ENCODE assay signal across 8 mouse cellular contexts in the genomic region with DNA sequence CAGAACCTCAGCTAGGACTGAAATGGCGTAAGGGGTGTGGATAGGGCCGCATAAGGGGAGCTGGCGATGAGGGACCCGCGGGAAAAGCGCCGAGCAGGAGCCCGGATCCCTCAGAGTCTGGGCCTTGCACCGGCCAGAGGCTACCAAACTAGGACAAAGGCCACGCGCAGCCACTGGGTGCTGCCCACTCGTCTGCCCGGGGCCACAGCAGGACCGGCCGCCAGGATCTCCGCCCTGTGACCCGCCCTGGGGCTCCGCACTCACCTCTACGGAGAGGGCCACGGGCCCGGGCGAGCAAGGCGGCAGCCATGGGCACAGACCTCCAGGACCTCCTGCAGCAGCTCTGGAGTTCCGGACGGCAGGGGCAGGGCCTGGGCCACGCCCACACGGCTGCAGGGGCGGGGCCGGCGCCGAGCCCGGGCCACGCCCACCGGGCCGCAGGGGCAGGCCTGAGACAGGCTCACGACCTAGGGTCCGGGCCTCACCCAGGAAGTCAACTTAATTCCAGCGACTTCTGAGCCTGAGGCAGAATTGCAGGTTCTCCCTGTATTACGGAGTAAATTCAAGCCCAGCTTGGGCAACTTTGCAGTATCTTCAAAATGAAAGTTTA. TPM values are rescaled to one million over a fixed set of nuclear protein-coding genes. Genes with fewer than 3 reads are reported as not detected.
DNase-seq lines count a peak whose midpoint lies in the region; ATAC-seq and TF ChIP-seq lines count a peak whose summit lies in the region.

A gene (minus strand): TSS at position 386 of the 610 bp plus-strand sequence.

- no peak for TF ChIP-seq POLR2A in olfactory bulb, adult 2 months (IDR thresholded peaks at IDR 0.05; ENCODE audit: insufficient read depth, low read depth, low read length)

- H3K4me1 ChIP-seq in ES-E14 (ENCODE audit: control insufficient read depth in 2 of 2, insufficient read depth in 2 of 2, low read length in 2 of 2, poor library complexity in 1 of 2), result peaks cover 3 to 4% of the 10 kb centered on the region in 2 experiments; a peak in 2 of 4 replicates
- peaks cover 20% of the 10 kb centered on the region for H3K4me1 ChIP-seq in forebrain, embryonic 13.5 days
- H3K4me1 ChIP-seq in lung, embryonic 16.5 days (replicated peaks; ENCODE audit: control insufficient read depth, insufficient read depth, low read length), result peaks cover 11% of the 10 kb centered on the region; the same call in 1 of the 2 replicates
- peaks cover 3% of the 10 kb centered on the region; the same call in 1 of the 2 replicates for H3K4me1 ChIP-seq in olfactory bulb, adult 2 months (ENCODE audit: control insufficient read depth, insufficient read depth, low read length)

- peaks cover 4% of the 10 kb centered on the region for H3K36me3 ChIP-seq in ES-E14 (ENCODE audit: control insufficient read depth, insufficient read depth, low read length, poor library complexity, severe bottlenecking)
- H3K36me3 ChIP-seq in forebrain, embryonic 13.5 days (ENCODE audit: poor library complexity, severe bottlenecking), result peaks cover 37% of the 10 kb centered on the region
- peaks cover 14% of the 10 kb centered on the region; the same call in 1 of the 2 replicates for H3K36me3 ChIP-seq in lung, embryonic 16.5 days (ENCODE audit: control insufficient read depth, insufficient read depth, low read length)

- ATAC-seq in forebrain, embryonic 13.5 days, result peak; percentile 89
- peak; percentile 98 for ATAC-seq in lung, embryonic 16.5 days (ENCODE audit: low read depth)

- H3K9ac ChIP-seq in ES-E14 (ENCODE audit: insufficient read depth, low read depth, low read length, poor library complexity, severe bottlenecking), result peak within 1 kb of the TSS; percentile 75
- H3K9ac ChIP-seq in forebrain, embryonic 13.5 days, result peak within 1 kb of the TSS; percentile 80
- peak within 1 kb of the TSS; percentile 89 for H3K9ac ChIP-seq in lung, embryonic 16.5 days (ENCODE audit: low read length)

- intact Hi-C loops in heart, postnatal 10 days (cut with DNase I), result no loop called here

- no peaks in the 10 kb centered on the region for H3K9me3 ChIP-seq in ES-E14 (ENCODE audit: control insufficient read depth, insufficient read depth, low read depth, low read length)
- no peaks in the 10 kb centered on the region for H3K9me3 ChIP-seq in forebrain, embryonic 13.5 days (replicated peaks)
- H3K9me3 ChIP-seq in lung, embryonic 16.5 days (ENCODE audit: control insufficient read depth, low read length), result no peaks in the 10 kb centered on the region

- H3K27me3 ChIP-seq in forebrain, embryonic 13.5 days, result no peaks in the 10 kb centered on the region
- H3K27me3 ChIP-seq in lung, embryonic 16.5 days (ENCODE audit: control insufficient read depth, insufficient read depth, low read depth, low read length), result no peaks in the 10 kb centered on the region

- WGBS in forebrain, embryonic 13.5 days, result under 1% methylated on average over 38 of the region's 39 CpGs
- WGBS in lung, embryonic 16.5 days, result under 1% methylated on average over 37 of the region's 39 CpGs
- 21% methylated on average over 39 of the region's 39 CpGs for WGBS in olfactory bulb, adult 2 months

- H3K4me3 ChIP-seq in ES-E14 (ENCODE audit: insufficient read depth in 1 of 2, low read depth in 1 of 2, low read length in 2 of 2, poor library complexity in 1 of 2, severe bottlenecking in 1 of 2), result peak within 1 kb of the TSS; percentile 83 to 98
- peak within 1 kb of the TSS; percentile 69 for H3K4me3 ChIP-seq in forebrain, embryonic 13.5 days
- peak within 1 kb of the TSS; percentile 99 for H3K4me3 ChIP-seq in lung, embryonic 16.5 days (ENCODE audit: low read length)
- H3K4me3 ChIP-seq in olfactory bulb, adult 2 months (ENCODE audit: insufficient read depth, low read depth, low read length), result peak within 1 kb of the TSS; percentile 46

- peak within 1 kb of the TSS; percentile 79 for H3K4me2 ChIP-seq in forebrain, embryonic 13.5 days
- peak within 1 kb of the TSS; percentile 82 for H3K4me2 ChIP-seq in lung, embryonic 16.5 days (ENCODE audit: low read depth, low read length)

- no peak for TF ChIP-seq CTCF in olfactory bulb, adult 2 months (IDR thresholded peaks at IDR 0.05; ENCODE audit: insufficient read depth, low read depth, low read length)

- peak; percentile 73 for DNase-seq in ES-E14 (ENCODE audit: low read depth, low spot score)
- DNase-seq in c-Kit-positive CD71-positive TER-119-negative erythroid progenitor cells, embryonic 14.5 days (ENCODE audit: low read depth), result peak; percentile 44
- DNase-seq in heart, postnatal 10 days, result peak; percentile 88 to 90
- peak; percentile 87 to 93 for DNase-seq in kidney, postnatal 4 days
- peak; percentile 83 to 89 for DNase-seq in thymus, postnatal 10 days (ENCODE audit: low spot score in 2 of 2)

- in situ Hi-C loops in ES-E14 (cut with MboI; ENCODE audit: low sequenced_read_pairs in 2 of 2, unreplicated experiment in 2 of 2), result no loop called here

- no peak within 1 kb of the TSS; the same call in 1 of the 2 replicates for H3K27ac ChIP-seq in ES-E14 (ENCODE audit: insufficient read depth, low read depth, low read length, poor library complexity, severe bottlenecking)
- no peak within 1 kb of the TSS; the same call in 1 of the 2 replicates for H3K27ac ChIP-seq in forebrain, embryonic 13.5 days
- H3K27ac ChIP-seq in lung, embryonic 16.5 days (ENCODE audit: low read length), result peak within 1 kb of the TSS; percentile 67
- no peak within 1 kb of the TSS for H3K27ac ChIP-seq in olfactory bulb, adult 2 months (ENCODE audit: insufficient read depth, low read depth, low read length)

TF ChIP-seq in ES-E14, 5 proteins besides CTCF, POLR2A, EP300 and RAD21:
- 0 out of 2 replicates have a peak, but pooled peaks have one; percentile 31 for TF ChIP-seq HCFC1 (IDR thresholded peaks at IDR 0.05; ENCODE audit: borderline replicate concordance, insufficient read depth, low read length)
- no peak for TF ChIP-seq ZNF384 (IDR thresholded peaks at IDR 0.05; ENCODE audit: low read depth, low read length)
- TF ChIP-seq ZC3H11A (IDR thresholded peaks at IDR 0.05; ENCODE audit: borderline replicate concordance, low read depth, low read length), result no peak

RNA-seq across cellular contexts. Expression of the gene that starts here (rescaled TPM):
- 41.1 and 43.6 TPM in 2 replicates for total RNA-seq in ES-E14 (2012; rRNA removed)
- 27.7 and 28.6 TPM in 2 replicates for polyA plus RNA-seq in forebrain, embryonic 13.5 days (2015; fragmentation: Nextera tagmentation; extraction: Ambion mirVana)
- total RNA-seq in heart, postnatal 10 days (2021), result 100 to 1,000 TPM; 198 to 202 TPM
- 64.5 and 69.2 TPM in 2 replicates for polyA plus RNA-seq in lung, embryonic 16.5 days (2015; fragmentation: Nextera tagmentation; extraction: Ambion mirVana)
- polyA plus RNA-seq in olfactory bulb, adult 2 months (2012; ENCODE audit: insufficient read depth, insufficient read length, low replicate concordance, missing spikeins), result not detected in 2 replicates

Comparison
In these comparisons a context has a peak if more than half of its experiments do, and no peak if none do; other contexts are left out.
1. RNA of the gene that starts here (polyA plus RNA-seq): 64.5 to 69.2 TPM in lung, embryonic 16.5 days and 27.7 to 28.6 TPM in forebrain, embryonic 13.5 days; not detected in olfactory bulb, adult 2 months; every median in the first group is over 10 times any median in the second.
2. H3K4me3 ChIP-seq: peak in every context shown above with its lines; median percentile 99 in lung, embryonic 16.5 days; 90 in ES-E14; 69 in forebrain, embryonic 13.5 days; 46 in olfactory bulb, adult 2 months.
3. Peak in every context shown above with its lines, with median percentiles within 50 percentile points of each other: DNase-seq and H3K9ac ChIP-seq.